Mouse (Mus musculus) limb, embryonic 14.5 days (tissue): Measurements from ENCODE around the gene Lmcd1. TPM values are rescaled to one million over a fixed set of nuclear protein-coding genes. Genes with fewer than 3 reads are reported as not detected.

Experiments
- ATAC-seq: fragments of 200-750 bp; cut with Nextera tagmentation; 2 replicates; pipeline ENCODE4 v1.8.0; 2017; ENCODE audit warnings: low read depth, moderate number of reproducible peaks, moderate TSS enrichment; ENCODE audit not compliant: low FRiP score
- DNase-seq: peaks from one replicate; pipeline ENCODE4 v3.0.0-alpha.2; 2015; ENCODE audit warnings: low spot score
- H3K27ac ChIP-seq: fragments of 300-500 bp; sonication (generic); replicated peaks from 2 replicates; pipeline ENCODE4 v1.5.1; 2014; ENCODE audit warnings: low read depth, mild to moderate bottlenecking, low read length, moderate library complexity, mixed read lengths
- H3K27me3 ChIP-seq: fragments of 300-500 bp; sonication (generic); 2 replicates; pipeline ENCODE4 v1.6.1; 2014; ENCODE audit warnings: low read length, mixed read lengths; ENCODE audit not compliant: control insufficient read depth, insufficient read depth
- H3K36me3 ChIP-seq: fragments of 300-500 bp; sonication (generic); 2 replicates; pipeline ENCODE4 v1.6.1; 2014; ENCODE audit warnings: mild to moderate bottlenecking, low read length, moderate library complexity, mixed read lengths; ENCODE audit not compliant: control insufficient read depth, insufficient read depth
- H3K4me1 ChIP-seq: fragments of 300-500 bp; sonication (generic); 2 replicates; pipeline ENCODE4 v1.6.1; 2014; ENCODE audit warnings: antibody characterized with exemption, low read length, mixed read lengths; ENCODE audit not compliant: control insufficient read depth, insufficient read depth
- H3K4me2 ChIP-seq: fragments of 300-500 bp; sonication (generic); replicated peaks from 2 replicates; pipeline ENCODE4 v1.6.1; 2014; ENCODE audit warnings: low read depth, mild to moderate bottlenecking, low read length, moderate library complexity; ENCODE audit not compliant: severe bottlenecking
- H3K4me3 ChIP-seq: fragments of 300-500 bp; sonication (generic); replicated peaks from 2 replicates; pipeline ENCODE4 v1.5.1; 2014; ENCODE audit warnings: low read length
- H3K9ac ChIP-seq: fragments of 300-500 bp; sonication (generic); 2 replicates; pipeline ENCODE4 v1.6.1; 2014; ENCODE audit warnings: mild to moderate bottlenecking, low read depth, low read length, moderate library complexity; ENCODE audit not compliant: severe bottlenecking
- H3K9me3 ChIP-seq: fragments of 300-500 bp; sonication (generic); 2 replicates; pipeline ENCODE4 v1.6.1; 2016; ENCODE audit warnings: low read length; ENCODE audit not compliant: control insufficient read depth
- POLR2A ChIP-seq: fragments of 200-500 bp; IDR thresholded peaks from 2 replicates; pipeline ENCODE4 v1.8.0; 2012; ENCODE audit warnings: inconsistent platforms, mild to moderate bottlenecking, moderate library complexity, borderline replicate concordance; ENCODE audit not compliant: insufficient read depth, insufficient read length; ENCODE audit errors: extremely low read depth
- WGBS: fragments of 180-500 bp; shearing (Covaris S2); extraction: QIAGEN DNeasy Blood & Tissue Kit; methylation state at CpG from one replicate; pipeline ENCODE4 v1.1.7; 2014; 5-methylcytosine and 5-hydroxymethylcytosine counted together
- polyA plus RNA-seq, 2 experiments: library from polyadenylated mRNA; depleted of rRNA in 1 of 2; stranded (reverse) in 1 of 2; unstranded in 1 of 2; fragments of >200 nt; fragmentation: Nextera tagmentation in 1 of 2; extraction: Ambion mirVana in 1 of 2; gene quantifications; 2 replicates each; pipeline versions ENCODE4 v1.2.1 to v1.2.3; 2012 to 2014

The Lmcd1 gene
- polyA plus RNA-seq, 2 experiments: 22.9 to 37.4 TPM

- H3K4me3 ChIP-seq: no peak overlapping the region
- no peaks in the 10 kb centered on the region for H3K27me3 ChIP-seq
- H3K9ac ChIP-seq: no peak overlapping the region
- H3K4me2 ChIP-seq: no peak overlapping the region
- no peak overlapping the region for H3K27ac ChIP-seq
- no peaks in the 10 kb centered on the region for H3K9me3 ChIP-seq
- H3K36me3 ChIP-seq: no peaks in the 10 kb centered on the region
- WGBS: 51% methylated on average over 12 of the region's 13 CpGs
- TF ChIP-seq POLR2A: no peak
- ATAC-seq: no peak
- no peak for DNase-seq
- no peaks in the 10 kb centered on the region for H3K4me1 ChIP-seq
Measured at GRCm38 (mm10) chr6:112375661-112376392, 102.3 kb downstream of the Lmcd1 start.

DNA sequence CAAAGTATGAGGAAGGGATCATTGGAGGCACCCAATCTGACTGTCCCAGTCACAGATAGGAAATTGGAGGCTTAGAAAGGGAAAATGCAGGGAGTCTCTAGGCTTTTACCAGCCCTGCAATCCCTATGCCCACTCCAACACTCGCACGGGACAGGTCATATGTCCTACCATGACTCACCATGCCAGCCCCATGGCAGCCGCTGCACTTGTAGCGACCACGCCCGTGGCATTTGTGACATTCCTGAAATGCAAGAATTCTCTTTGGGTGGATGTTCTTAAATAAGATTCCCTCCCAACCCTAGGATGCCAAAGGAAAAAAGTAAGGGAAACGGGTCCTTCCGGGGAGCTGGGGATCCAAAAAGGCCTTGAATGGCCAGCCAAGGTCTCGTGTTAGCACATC, 105.5 kb downstream of the Lmcd1 start:
- TF ChIP-seq POLR2A: no peak
- Histone ChIP-seq H3K4me1 (0 out of 2 replicates have a peak, but pooled peaks cover 7% of the 10 kb centered on the region), H3K27me3 (no peaks in the 10 kb centered on the region), H3K4me2 (no peak overlapping the region), H3K9me3 (no peaks in the 10 kb centered on the region), H3K9ac (no peak overlapping the region), H3K4me3 (no peak overlapping the region), H3K27ac (no peak overlapping the region), H3K36me3 (no peaks in the 10 kb centered on the region)
- no peak for DNase-seq
- 93% methylated on average over 9 of the region's 9 CpGs for WGBS
- no peak for ATAC-seq

Other genes starting within 250 kb of the Lmcd1 start
- 2.7 and 3.8 TPM in 2 replicates for gene Ssu2, start 114.3 kb downstream of the Lmcd1 start, polyA plus RNA-seq (2012; rRNA removed)
- 3.0 and 3.2 TPM in 2 replicates for gene Ssu2, start 114.3 kb downstream of the Lmcd1 start, polyA plus RNA-seq (2014; fragmentation: Nextera tagmentation; extraction: Ambion mirVana)
- 33.8 and 38.4 TPM in 2 replicates for gene Cav3, start 185.7 kb downstream of the Lmcd1 start, polyA plus RNA-seq (2012; rRNA removed)
- 15.4 and 22.5 TPM in 2 replicates for gene Cav3, start 185.7 kb downstream of the Lmcd1 start, polyA plus RNA-seq (2014; fragmentation: Nextera tagmentation; extraction: Ambion mirVana)
- gene Oxtr, start 216.2 kb downstream of the Lmcd1 start, polyA plus RNA-seq (2012; rRNA removed): 0.33 and 0.54 TPM in 2 replicates
- 0.36 and 0.61 TPM in 2 replicates for gene Oxtr, start 216.2 kb downstream of the Lmcd1 start, polyA plus RNA-seq (2014; fragmentation: Nextera tagmentation; extraction: Ambion mirVana)